24 mouse cellular contexts compared by ENCODE assay signal in genomic region chr1:35495963-35496362, GRCm38 (mm10).
DNase-seq lines count a peak whose midpoint lies in the region; ATAC-seq and TF ChIP-seq lines count a peak whose summit lies in the region.
"Had no signal": no experiment of that assay in that cellular context is flagged by ENCODE, and none has a peak within 500 bp of the region (broad histone marks: within the 10 kb centered on the region; RNA-seq: fewer than 3 reads in every experiment).

No protein-coding gene starts in this region.

- H3K27ac ChIP-seq in forebrain, postnatal 0 days (ENCODE audit: low read depth, low read length), result no peak overlapping the region
- no peak overlapping the region for H3K27ac ChIP-seq in forebrain, embryonic 10.5 days
- H3K27ac ChIP-seq in kidney, postnatal 0 days, result no peak overlapping the region
- no peak overlapping the region for H3K27ac ChIP-seq in intestine, embryonic 15.5 days
- H3K27ac ChIP-seq: embryonic facial prominence, embryonic 15.5 days; heart, adult 2 months; heart, embryonic 15.5 days; limb, embryonic 15.5 days; liver, embryonic 15.5 days had no signal

- H3K27me3 ChIP-seq in forebrain, postnatal 0 days (ENCODE audit: insufficient read depth, low read length), result no peaks in the 10 kb centered on the region
- no peaks in the 10 kb centered on the region for H3K27me3 ChIP-seq in forebrain, embryonic 10.5 days (ENCODE audit: poor library complexity, severe bottlenecking)
- H3K27me3 ChIP-seq in kidney, postnatal 0 days (ENCODE audit: insufficient read depth, low read length), result no peaks in the 10 kb centered on the region
- H3K27me3 ChIP-seq in intestine, embryonic 15.5 days (replicated peaks), result no peaks in the 10 kb centered on the region
- H3K27me3 ChIP-seq: embryonic facial prominence, embryonic 15.5 days; heart, embryonic 15.5 days; limb, embryonic 15.5 days; liver, embryonic 15.5 days; megakaryocyte, embryonic 14.5 days had no signal

- TF ChIP-seq CTCF in forebrain, postnatal 0 days (IDR thresholded peaks at IDR 0.05; ENCODE audit: low read depth), result no peak
- no peak for TF ChIP-seq CTCF in kidney, postnatal 0 days (IDR thresholded peaks at IDR 0.05; ENCODE audit: low read depth)

- no peaks in the 10 kb centered on the region for H3K9me3 ChIP-seq in forebrain, postnatal 0 days (ENCODE audit: low read length)
- H3K9me3 ChIP-seq in forebrain, embryonic 10.5 days, result no peaks in the 10 kb centered on the region
- H3K9me3 ChIP-seq in kidney, postnatal 0 days (replicated peaks; ENCODE audit: low read length), result no peaks in the 10 kb centered on the region
- no peaks in the 10 kb centered on the region for H3K9me3 ChIP-seq in intestine, embryonic 15.5 days
- H3K9me3 ChIP-seq: embryonic facial prominence, embryonic 15.5 days; G1E; heart, embryonic 15.5 days; limb, embryonic 15.5 days; liver, embryonic 15.5 days had no signal

- no peak overlapping the region for H3K4me3 ChIP-seq in forebrain, postnatal 0 days (ENCODE audit: low read depth, low read length)
- H3K4me3 ChIP-seq in forebrain, embryonic 10.5 days, result no peak overlapping the region
- H3K4me3 ChIP-seq in kidney, postnatal 0 days (replicated peaks; ENCODE audit: low read depth, low read length), result no peak overlapping the region
- H3K4me3 ChIP-seq in intestine, embryonic 15.5 days (replicated peaks), result no peak overlapping the region
- H3K4me3 ChIP-seq: embryonic facial prominence, embryonic 15.5 days; heart, adult 2 months; heart, embryonic 15.5 days; limb, embryonic 15.5 days; liver, embryonic 15.5 days; megakaryocyte, embryonic 14.5 days had no signal

- no peaks in the 10 kb centered on the region for H3K4me1 ChIP-seq in forebrain, postnatal 0 days (ENCODE audit: insufficient read depth)
- H3K4me1 ChIP-seq in forebrain, embryonic 10.5 days, result no peaks in the 10 kb centered on the region
- no peaks in the 10 kb centered on the region for H3K4me1 ChIP-seq in kidney, postnatal 0 days (replicated peaks; ENCODE audit: insufficient read depth, low read length)
- H3K4me1 ChIP-seq in intestine, embryonic 15.5 days (replicated peaks), result no peaks in the 10 kb centered on the region
- H3K4me1 ChIP-seq: embryonic facial prominence, embryonic 15.5 days; heart, embryonic 15.5 days; limb, embryonic 15.5 days; liver, embryonic 15.5 days; megakaryocyte, embryonic 14.5 days had no signal

- no peak overlapping the region for H3K4me2 ChIP-seq in forebrain, postnatal 0 days (ENCODE audit: low read depth)
- no peak overlapping the region for H3K4me2 ChIP-seq in kidney, postnatal 0 days (ENCODE audit: low read length)
- no peak overlapping the region for H3K4me2 ChIP-seq in intestine, embryonic 15.5 days (replicated peaks)
- H3K4me2 ChIP-seq: embryonic facial prominence, embryonic 15.5 days; heart, embryonic 15.5 days; limb, embryonic 15.5 days; liver, embryonic 15.5 days had no signal

- no peak overlapping the region for H3K9ac ChIP-seq in forebrain, postnatal 0 days
- no peak overlapping the region for H3K9ac ChIP-seq in kidney, postnatal 0 days (ENCODE audit: low read depth, low read length)
- no peak overlapping the region for H3K9ac ChIP-seq in intestine, embryonic 15.5 days
- H3K9ac ChIP-seq: embryonic facial prominence, embryonic 15.5 days; heart, embryonic 15.5 days; limb, embryonic 15.5 days; liver, embryonic 15.5 days had no signal

- no peak for ATAC-seq in forebrain, postnatal 0 days
- ATAC-seq in kidney, postnatal 0 days (replicated peaks; ENCODE audit: low FRiP score, low read depth), result no peak
- no peak for ATAC-seq in intestine, embryonic 15.5 days
- ATAC-seq: activated CD4-positive, CD25-positive, alpha-beta regulatory T cell, adult 4 months; intestine, embryonic 16.5 days had no signal

- DNase-seq in forebrain, postnatal 0 days, result peak; percentile 16
- no peak for DNase-seq in forebrain, embryonic 10.5 days (ENCODE audit: extremely low spot score, low spot score)
- DNase-seq in kidney, postnatal 0 days (ENCODE audit: low spot score), result peak; percentile 20
- no peak for DNase-seq in kidney, postnatal 36 days
- DNase-seq in lung, postnatal 10 days, result peak; percentile 21
- no peak for DNase-seq in lung, adult 18-20 months
- DNase-seq in mesoderm, embryonic 11.5 days (ENCODE audit: low read depth, low spot score), result peak; percentile 10
- DNase-seq: adrenal gland, postnatal 25 days; cerebellum, adult 18-20 months; cerebellum, postnatal 25 days; gastrocnemius, postnatal 25 days; heart, adult 2 months; heart, postnatal 4 days; lung, postnatal 14 days; right cerebral cortex, postnatal 4 days had no signal

- no peaks in the 10 kb centered on the region for H3K36me3 ChIP-seq in forebrain, postnatal 0 days (ENCODE audit: insufficient read depth)
- H3K36me3 ChIP-seq in forebrain, embryonic 10.5 days (replicated peaks), result no peaks in the 10 kb centered on the region
- H3K36me3 ChIP-seq in kidney, postnatal 0 days (ENCODE audit: insufficient read depth, low read length), result no peaks in the 10 kb centered on the region
- no peaks in the 10 kb centered on the region for H3K36me3 ChIP-seq in intestine, embryonic 15.5 days
- H3K36me3 ChIP-seq: embryonic facial prominence, embryonic 15.5 days; G1E; heart, embryonic 15.5 days; limb, embryonic 15.5 days; liver, embryonic 15.5 days had no signal

- WGBS in forebrain, postnatal 0 days, result 82% methylated on average over 5 of the region's 5 CpGs
- 84% methylated on average over 5 of the region's 5 CpGs for WGBS in forebrain, embryonic 10.5 days
- 44% methylated on average over 5 of the region's 5 CpGs for WGBS in kidney, postnatal 0 days
- 23% methylated on average over 5 of the region's 5 CpGs for WGBS in intestine, embryonic 15.5 days

Comparison
In these comparisons a context has a peak if more than half of its experiments do, and no peak if none do; other contexts are left out.
1. DNase-seq: peak in forebrain, postnatal 0 days (single experiment), kidney, postnatal 0 days (single experiment), lung, postnatal 10 days (single experiment) and mesoderm, embryonic 11.5 days (single experiment); none in forebrain, embryonic 10.5 days (single experiment), kidney, postnatal 36 days (0 of 2) and lung, adult 18-20 months (0 of 2).